Mouse (Mus musculus) urinary bladder, postnatal 10 days (tissue): Measurements from ENCODE around the gene Lyve1.

Source experiments
- DNase-seq: peaks from one replicate; pipeline ENCODE4 v3.0.0; 2022; ENCODE audit warnings: low spot score

The Lyve1 gene

DNA sequence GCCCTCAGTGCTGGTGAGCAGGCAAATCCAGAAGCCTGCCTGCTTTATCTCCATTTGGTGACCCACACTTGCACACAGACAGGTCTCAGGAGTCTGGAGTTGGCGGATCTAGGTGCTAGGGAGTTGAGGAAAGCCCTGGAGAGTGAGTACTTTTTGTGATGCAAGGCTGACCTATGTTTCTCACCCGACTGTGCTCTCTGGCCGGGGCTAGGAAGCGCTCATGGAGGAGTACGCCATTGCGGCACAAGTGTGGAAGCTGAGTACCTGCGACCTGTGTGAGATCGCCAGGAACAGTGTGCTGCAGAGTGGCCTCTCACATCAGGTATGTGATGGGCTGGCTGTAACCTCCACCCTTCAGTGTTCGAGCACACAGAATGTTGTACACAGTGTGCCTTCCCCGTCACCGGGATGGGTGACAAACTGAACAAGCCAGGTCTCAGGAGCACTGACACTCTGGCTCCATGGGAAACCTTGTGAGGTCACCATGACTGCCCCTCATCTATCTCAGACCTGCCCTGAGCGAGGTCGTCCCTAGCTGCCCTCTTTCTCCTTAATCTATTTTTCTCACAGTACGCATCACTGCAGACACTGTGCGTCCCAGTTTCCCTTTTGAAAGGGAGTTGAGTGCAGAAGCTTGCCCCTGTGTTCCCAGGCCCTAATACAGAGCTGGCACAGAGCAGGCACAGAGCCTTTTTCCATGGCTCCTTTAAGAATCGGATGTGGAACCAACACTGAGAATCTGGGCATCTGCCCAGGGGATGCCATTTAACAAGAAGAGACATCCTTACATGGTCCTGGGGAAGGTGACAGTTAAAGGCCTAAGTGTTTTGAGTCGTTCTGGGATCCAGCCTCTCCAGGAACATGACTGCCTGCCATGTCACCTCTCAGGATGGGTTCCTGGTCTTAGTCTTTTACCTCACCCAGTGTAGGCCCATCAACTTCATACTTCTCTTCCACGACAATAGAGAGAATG, 53.2 kb downstream of the Lyve1 start:
- DNase-seq: no peak

- no peak for DNase-seq
These were observed 54.1 kb downstream of the Lyve1 start for GRCm38 (mm10) chr7:110808962-110809361.

- DNase-seq: no peak
These were observed 55.5 kb downstream of the Lyve1 start for GRCm38 (mm10) chr7:110807460-110808030.

GRCm38 (mm10) chr7:110804266-110804665, 58.8 kb downstream of the Lyve1 start:
- DNase-seq: no peak

- DNase-seq: no peak
These were observed 59.9 kb downstream of the Lyve1 start for GRCm38 (mm10) chr7:110803131-110803530.

DNA sequence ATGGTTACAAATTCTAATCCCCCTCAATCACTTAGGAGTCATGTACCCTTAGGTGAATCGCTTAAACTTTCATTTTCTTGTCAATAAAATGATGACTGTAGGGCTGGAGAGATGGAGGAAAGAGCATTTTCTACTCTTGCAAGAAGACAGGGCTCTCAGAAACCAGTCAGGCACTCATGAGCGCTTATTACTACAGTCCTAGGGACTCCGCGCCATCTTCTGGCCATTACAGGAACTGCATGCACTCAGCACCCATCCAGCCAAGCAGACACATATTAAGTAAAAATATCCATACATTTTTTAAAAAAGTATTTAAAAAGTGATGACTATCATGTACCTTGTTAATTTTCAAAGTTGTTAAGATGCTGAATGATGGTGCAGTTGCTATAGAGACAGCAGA, 62.0 kb downstream of the Lyve1 start:
- peak; percentile 52 for DNase-seq
